Mouse (Mus musculus) kidney, postnatal 0 days (tissue): ENCODE measurements at regions not wholly inside any gene's neighbourhood (a gene's known extent, or its start where the extent isn't known, plus 50 kb on each side); places are given as distances from the start of the nearest gene placed in this dataset.

Experiments used
- ATAC-seq: fragments of 200-750 bp; cut with Nextera tagmentation; replicated peaks from 2 replicates; pipeline ENCODE4 v1.8.0; 2017; ENCODE audit warnings: low read depth, moderate number of reproducible peaks, moderate TSS enrichment, moderate library complexity; ENCODE audit not compliant: low FRiP score
- DNase-seq: peaks from one replicate; pipeline ENCODE4 v3.0.0-alpha.2; 2016; ENCODE audit warnings: low spot score
- H3K27ac ChIP-seq: fragments of 300-500 bp; sonication (generic); 2 replicates; pipeline ENCODE4 v1.5.1; 2014; ENCODE audit warnings: mild to moderate bottlenecking
- H3K27me3 ChIP-seq: fragments of 300-500 bp; sonication (generic); 2 replicates; pipeline ENCODE4 v1.6.1; 2014; ENCODE audit warnings: low read length, mixed read lengths; ENCODE audit not compliant: insufficient read depth
- H3K36me3 ChIP-seq: fragments of 300-500 bp; sonication (generic); 2 replicates; pipeline ENCODE4 v1.6.1; 2014; ENCODE audit warnings: low read length, mixed read lengths; ENCODE audit not compliant: insufficient read depth
- H3K4me1 ChIP-seq: fragments of 300-500 bp; sonication (generic); replicated peaks from 2 replicates; pipeline ENCODE4 v1.6.1; 2014; ENCODE audit warnings: antibody characterized with exemption, low read length, mixed read lengths; ENCODE audit not compliant: insufficient read depth
- H3K4me2 ChIP-seq: fragments of 300-500 bp; sonication (generic); 2 replicates; pipeline ENCODE4 v1.6.1; 2014; ENCODE audit warnings: mild to moderate bottlenecking, low read length, moderate library complexity, mixed read lengths
- H3K4me3 ChIP-seq: fragments of 300-500 bp; sonication (generic); replicated peaks from 2 replicates; pipeline ENCODE4 v1.5.1; 2014; ENCODE audit warnings: low read depth, low read length
- H3K9ac ChIP-seq: fragments of 300-500 bp; sonication (generic); 2 replicates; pipeline ENCODE4 v1.6.1; 2014; ENCODE audit warnings: low read depth, low read length
- H3K9me3 ChIP-seq: fragments of 300-500 bp; sonication (generic); replicated peaks from 2 replicates; pipeline ENCODE4 v1.6.1; 2016; ENCODE audit warnings: low read length, inconsistent platforms, mixed read lengths
- CTCF ChIP-seq: IDR thresholded peaks from 2 replicates; pipeline ENCODE4 v1.5.1; 2016; ENCODE audit warnings: antibody characterized with exemption, low read depth, mild to moderate bottlenecking, moderate library complexity
- WGBS: fragments of 180-500 bp; shearing (Covaris S2); extraction: QIAGEN DNeasy Blood & Tissue Kit; methylation state at CpG from one replicate; pipeline ENCODE4 v1.1.7; 2014; 5-methylcytosine and 5-hydroxymethylcytosine counted together

GRCm38 (mm10) chr12:16052998-16053397 lies 236.3 kb upstream of the Trib2 start:
- no peak for TF ChIP-seq CTCF
- no peaks in the 10 kb centered on the region for H3K4me1 ChIP-seq
- no peak overlapping the region for H3K9ac ChIP-seq
- H3K27me3 ChIP-seq, result no peaks in the 10 kb centered on the region
- WGBS, result 94% methylated on average over 1 of the region's 1 CpGs
- no peak overlapping the region for H3K4me2 ChIP-seq
- no peaks in the 10 kb centered on the region for H3K9me3 ChIP-seq
- H3K27ac ChIP-seq, result no peak overlapping the region
- ATAC-seq (no peak), DNase-seq (no peak)
- no peaks in the 10 kb centered on the region for H3K36me3 ChIP-seq
- no peak overlapping the region for H3K4me3 ChIP-seq

GRCm38 (mm10) chr12:16052353-16052752 lies 235.6 kb upstream of the Trib2 start:
- H3K27ac ChIP-seq, result no peak overlapping the region
- no peak for ATAC-seq
- TF ChIP-seq CTCF, result no peak
- H3K4me1 ChIP-seq, result no peaks in the 10 kb centered on the region
- no peaks in the 10 kb centered on the region for H3K9me3 ChIP-seq
- H3K27me3 ChIP-seq, result no peaks in the 10 kb centered on the region
- no peak for DNase-seq
- no peak overlapping the region for H3K4me2 ChIP-seq
- no peak overlapping the region for H3K4me3 ChIP-seq
- H3K9ac ChIP-seq, result no peak overlapping the region
- H3K36me3 ChIP-seq, result no peaks in the 10 kb centered on the region
- WGBS, result 78% methylated on average over 3 of the region's 3 CpGs

DNA sequence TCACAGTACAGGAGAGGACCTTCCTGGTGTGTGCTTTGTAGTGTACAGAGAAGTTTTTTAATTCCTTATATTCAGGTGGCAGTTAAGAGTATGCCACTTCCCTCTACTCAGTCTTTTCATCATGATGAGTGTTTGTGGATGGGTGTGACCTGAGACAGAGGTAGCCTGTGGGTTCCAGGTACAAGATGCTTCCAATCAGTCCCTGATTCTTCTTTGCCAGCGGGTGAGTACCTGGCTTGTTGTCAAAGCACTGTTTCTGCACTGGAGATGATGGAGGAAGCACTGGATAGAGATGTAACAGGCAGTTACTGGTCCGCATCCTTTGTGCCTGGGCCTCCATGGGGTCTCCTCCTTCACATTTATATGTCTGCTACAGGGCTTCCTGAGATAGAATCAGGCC lies 234.7 kb upstream of the Trib2 start:
- TF ChIP-seq CTCF, result no peak
- WGBS, result 89% methylated on average over 2 of the region's 2 CpGs

DNA sequence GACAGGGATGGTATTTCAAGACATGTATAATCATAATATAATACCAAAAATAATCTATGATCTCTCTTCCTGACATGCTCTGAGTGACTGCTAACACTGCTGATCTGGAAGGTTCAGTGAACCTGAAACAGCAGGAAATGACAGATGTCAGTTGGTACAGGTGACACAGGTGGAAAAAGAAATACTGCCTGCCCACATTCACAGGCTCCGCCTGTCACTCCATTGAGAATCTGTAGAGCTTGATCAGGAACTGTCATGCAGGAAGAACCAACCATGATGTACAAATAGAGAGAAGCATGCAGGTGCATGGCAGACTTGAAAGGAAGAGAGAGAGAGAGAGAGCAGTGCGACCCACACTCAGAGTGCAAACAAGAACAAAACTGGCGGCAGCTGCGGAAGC lies 232.8 kb upstream of the Trib2 start:
- Histone ChIP-seq H3K4me3 (no peak overlapping the region), H3K27ac (no peak overlapping the region), H3K36me3 (no peaks in the 10 kb centered on the region), H3K9me3 (no peaks in the 10 kb centered on the region), H3K4me2 (no peak overlapping the region), H3K4me1 (no peaks in the 10 kb centered on the region), H3K9ac (no peak overlapping the region), H3K27me3 (no peaks in the 10 kb centered on the region)
- no peak for ATAC-seq
- 84% methylated on average over 4 of the region's 4 CpGs for WGBS
- no peak for DNase-seq
- TF ChIP-seq CTCF, result no peak

More for the DNA sequence above, 234.7 kb upstream of the Trib2 start:
- ATAC-seq (no peak), DNase-seq (no peak)
- Histone ChIP-seq H3K27ac (no peak overlapping the region), H3K4me1 (no peaks in the 10 kb centered on the region), H3K36me3 (no peaks in the 10 kb centered on the region), H3K27me3 (no peaks in the 10 kb centered on the region), H3K4me2 (no peak overlapping the region), H3K4me3 (no peak overlapping the region), H3K9me3 (no peaks in the 10 kb centered on the region), H3K9ac (no peak overlapping the region)

DNA sequence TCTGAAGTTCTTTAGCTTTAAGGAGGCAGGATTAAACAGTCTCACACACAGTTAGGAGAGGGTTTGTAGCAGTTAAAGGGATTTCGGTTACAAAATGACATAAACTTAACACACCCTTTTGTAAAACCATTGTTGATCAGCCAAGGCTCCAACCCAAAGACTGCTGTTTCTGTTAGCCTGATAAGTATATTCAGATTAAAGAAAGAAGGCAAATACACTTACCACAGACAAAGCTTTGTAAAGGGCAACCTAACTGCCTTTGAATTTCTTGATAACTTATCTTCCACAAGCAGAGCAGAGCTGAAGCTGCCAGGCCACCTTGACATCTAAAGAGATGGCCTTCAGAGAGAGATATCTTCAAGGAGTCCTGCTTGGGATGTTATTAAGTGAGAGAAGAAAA lies 229.9 kb upstream of the Trib2 start:
- ATAC-seq (no peak), DNase-seq (no peak)
- WGBS, result 85% methylated on average over 1 of the region's 1 CpGs
- no peak overlapping the region for H3K27ac ChIP-seq
- H3K9ac ChIP-seq, result no peak overlapping the region
- no peaks in the 10 kb centered on the region for H3K27me3 ChIP-seq
- H3K4me3 ChIP-seq, result no peak overlapping the region
- no peaks in the 10 kb centered on the region for H3K4me1 ChIP-seq
- TF ChIP-seq CTCF, result no peak
- no peaks in the 10 kb centered on the region for H3K9me3 ChIP-seq
- no peak overlapping the region for H3K4me2 ChIP-seq
- H3K36me3 ChIP-seq, result no peaks in the 10 kb centered on the region

DNA sequence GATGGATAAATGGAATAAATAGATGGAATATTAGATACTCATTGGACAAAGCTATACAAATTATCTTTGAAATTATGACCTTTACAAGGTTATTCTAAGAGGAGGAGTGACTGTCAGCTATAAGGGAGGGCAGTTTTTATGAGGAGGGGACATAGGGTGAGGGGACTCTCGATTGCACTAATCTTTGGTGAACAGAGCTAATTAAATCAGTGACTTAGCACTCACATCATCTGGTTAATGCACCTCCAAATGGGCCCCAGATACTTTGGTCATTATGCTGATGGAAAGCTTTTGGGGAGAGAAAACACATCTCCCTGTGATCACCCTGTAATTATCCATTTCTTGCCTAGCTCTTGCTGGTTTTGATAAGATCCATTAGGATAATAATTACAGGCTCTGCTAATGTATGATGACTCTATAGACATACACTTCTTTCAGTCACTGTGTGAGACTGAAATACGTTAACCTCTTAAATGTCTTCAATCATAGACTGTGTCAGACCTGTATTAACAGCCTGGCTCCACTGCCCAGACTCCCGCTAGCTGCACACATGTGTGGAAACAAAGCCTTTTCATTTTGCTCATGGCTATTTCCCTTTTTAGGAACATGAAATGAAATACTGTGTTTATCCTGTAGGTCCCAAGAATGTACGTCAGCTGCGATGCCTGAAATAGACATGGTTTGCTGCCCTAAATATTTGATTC lies 229.2 kb upstream of the Trib2 start:
- WGBS, result 64% methylated on average over 5 of the region's 5 CpGs

More for the DNA sequence above, 229.2 kb upstream of the Trib2 start:
- H3K4me2 ChIP-seq, result no peak overlapping the region
- no peaks in the 10 kb centered on the region for H3K36me3 ChIP-seq
- no peaks in the 10 kb centered on the region for H3K27me3 ChIP-seq
- DNase-seq (no peak), ATAC-seq (no peak)
- no peak overlapping the region for H3K27ac ChIP-seq
- H3K9ac ChIP-seq, result no peak overlapping the region
- no peak overlapping the region for H3K4me3 ChIP-seq
- no peaks in the 10 kb centered on the region for H3K9me3 ChIP-seq
- H3K4me1 ChIP-seq, result no peaks in the 10 kb centered on the region
- no peak for TF ChIP-seq CTCF
